Mouse (Mus musculus): ENCODE measurements around the gene Avpr2. TPM values are rescaled to one million over a fixed set of nuclear protein-coding genes. Genes with fewer than 3 reads are reported as not detected.

Gene Avpr2
- total RNA-seq (2023), result not detected

GRCm38 (mm10) chrX:73891551-73892152, at the start of gene Avpr2:
Gene Avpr2, plus strand, starts transcription at chrX:73892102.

GRCm38 (mm10) chrX:73895719-73896118, 3.8 kb downstream of the Avpr2 start, which contains the start of gene L1cam:
Gene L1cam, minus strand, starts transcription at chrX:73896105.

GRCm38 (mm10) chrX:73921823-73922549, 30.1 kb downstream of the Avpr2 start, which contains the start of the genes Arhgap4 and Naa10:
Gene Arhgap4, minus strand, starts transcription at chrX:73921870.
Gene Naa10, minus strand, starts transcription at chrX:73921944.

GRCm38 (mm10) chrX:73930402-73931062, 38.6 kb downstream of the Avpr2 start, which contains the start of gene Renbp:
Gene Renbp, minus strand, starts transcription at chrX:73930850.

Other genes starting within 250 kb of the Avpr2 start
- gene Pnck, start 232.0 kb upstream of the Avpr2 start, total RNA-seq (2023), result 0.79 TPM
- gene Slc6a8, start 219.0 kb upstream of the Avpr2 start, total RNA-seq (2023), result 0.29 TPM
- 94.2 TPM for gene Bcap31, start 175.9 kb upstream of the Avpr2 start, total RNA-seq (2023)
- gene Abcd1, start 175.5 kb upstream of the Avpr2 start, total RNA-seq (2023), result 32.2 TPM
- gene Plxnb3, start 135.0 kb upstream of the Avpr2 start, total RNA-seq (2023), result not detected
- 9.1 TPM for gene Srpk3, start 117.7 kb upstream of the Avpr2 start, total RNA-seq (2023)
- gene Idh3g, start 105.2 kb upstream of the Avpr2 start, total RNA-seq (2023), result 139 TPM
- gene Ssr4, start 105.1 kb upstream of the Avpr2 start, total RNA-seq (2023), result 109 TPM
- 1.1 TPM for gene Pdzd4, start 67.1 kb upstream of the Avpr2 start, total RNA-seq (2023)
- gene L1cam, start 4.0 kb downstream of the Avpr2 start, total RNA-seq (2023), result 61.1 TPM
- 268 TPM for gene Arhgap4, start 29.8 kb downstream of the Avpr2 start, total RNA-seq (2023)
- gene Naa10, start 29.8 kb downstream of the Avpr2 start, total RNA-seq (2023), result 61.7 TPM
- gene Renbp, start 38.7 kb downstream of the Avpr2 start, total RNA-seq (2023), result 4.7 TPM
- gene Hcfc1, start 74.3 kb downstream of the Avpr2 start, total RNA-seq (2023), result 85.9 TPM
- gene Irak1, start 131.8 kb downstream of the Avpr2 start, total RNA-seq (2023), result 123 TPM
- not detected for gene Opn1mw, start 235.4 kb downstream of the Avpr2 start, total RNA-seq (2023)
- 49.3 TPM for gene Mecp2, start 243.3 kb downstream of the Avpr2 start, total RNA-seq (2023)